Mouse (Mus musculus): Measurements from ENCODE around the gene Plcd3.

The Plcd3 gene

GRCm38 (mm10) chr11:103117591-103118009 is 16.1 kb upstream of the Plcd3 start:
- in situ Hi-C loops (cut with MboI, MseI): no loop called here

GRCm38 (mm10) chr11:103116959-103117590 is 15.6 kb upstream of the Plcd3 start:
- in situ Hi-C loops (cut with MboI, MseI): no loop called here

- in situ Hi-C loops (cut with MboI, MseI): no loop called here
These were observed 14.8 kb upstream of the Plcd3 start, which contains the start of gene Hexim1 for GRCm38 (mm10) chr11:103116008-103116818. TSS of gene Hexim1 (plus strand) at chr11:103116231.

GRCm38 (mm10) chr11:103115163-103116007 is 13.9 kb upstream of the Plcd3 start:
- in situ Hi-C loops (cut with MboI, MseI): no loop called here

GRCm38 (mm10) chr11:103114270-103114943 is 12.9 kb upstream of the Plcd3 start:
- in situ Hi-C loops (cut with MboI, MseI): no loop called here

- in situ Hi-C loops (cut with MboI, MseI): no loop called here
These were observed 12.3 kb upstream of the Plcd3 start for GRCm38 (mm10) chr11:103113771-103114170.

- in situ Hi-C loops (cut with MboI, MseI): no loop called here
These were observed 11.5 kb upstream of the Plcd3 start for GRCm38 (mm10) chr11:103113005-103113404.

- in situ Hi-C loops (cut with MboI, MseI): no loop called here
These were observed 11.1 kb upstream of the Plcd3 start for GRCm38 (mm10) chr11:103112552-103112912.

GRCm38 (mm10) chr11:103111881-103112551 is 10.6 kb upstream of the Plcd3 start:
- in situ Hi-C loops (cut with MboI, MseI): no loop called here

- in situ Hi-C loops (cut with MboI, MseI): no loop called here
These were observed 9.8 kb upstream of the Plcd3 start for GRCm38 (mm10) chr11:103111301-103111700.

- in situ Hi-C loops (cut with MboI, MseI): no loop called here
These were observed 4.9 kb upstream of the Plcd3 start for GRCm38 (mm10) chr11:103106386-103106785.

GRCm38 (mm10) chr11:103105810-103106209 is 4.4 kb upstream of the Plcd3 start:
- in situ Hi-C loops (cut with MboI, MseI): no loop called here

- in situ Hi-C loops (cut with MboI, MseI): no loop called here
These were observed 3.8 kb upstream of the Plcd3 start for GRCm38 (mm10) chr11:103105180-103105725.

- in situ Hi-C loops (cut with MboI, MseI): loop anchor here (5.0 kb wide), 1 partner anchor 58 kb away; no protein-coding TSS in a partner anchor
These were observed 3.0 kb upstream of the Plcd3 start for GRCm38 (mm10) chr11:103104469-103104868.

GRCm38 (mm10) chr11:103103621-103104020 is 2.2 kb upstream of the Plcd3 start:
- in situ Hi-C loops (cut with MboI, MseI): loop anchor here (5.0 kb wide), 1 partner anchor 59 kb away; no protein-coding TSS in a partner anchor

GRCm38 (mm10) chr11:103102725-103103349 is 1.4 kb upstream of the Plcd3 start:
- in situ Hi-C loops (cut with MboI, MseI): loop anchor here (5.0 kb wide), 1 partner anchor 59 kb away; no protein-coding TSS in a partner anchor

- in situ Hi-C loops (cut with MboI, MseI): loop anchor here (5.0 kb wide), 1 partner anchor 60 kb away; no protein-coding TSS in a partner anchor
These were observed 526 bp upstream of the Plcd3 start for GRCm38 (mm10) chr11:103101866-103102501.

GRCm38 (mm10) chr11:103100361-103100760 is 1.1 kb downstream of the Plcd3 start:
- in situ Hi-C loops (cut with MboI, MseI): loop anchor here (5.0 kb wide), 1 partner anchor 62 kb away; no protein-coding TSS in a partner anchor

- in situ Hi-C loops (cut with MboI, MseI): no loop called here
These were observed 2.0 kb downstream of the Plcd3 start for GRCm38 (mm10) chr11:103099352-103099940.

Measured in T-helper 1 cell (primary cell).